Mouse (Mus musculus) heart, embryonic 14.5 days (tissue): ENCODE results near the gene Fgfr2. TPM values are rescaled to one million over a fixed set of nuclear protein-coding genes. Genes with fewer than 3 reads are reported as not detected.

Experiments
- ATAC-seq: fragments of 200-750 bp; cut with Nextera tagmentation; 2 replicates; pipeline ENCODE4 v1.8.0; 2017; ENCODE audit warnings: low read depth, moderate TSS enrichment; ENCODE audit not compliant: insufficient number of reproducible peaks, insufficient read depth, low FRiP score
- H3K27ac ChIP-seq, 2 experiments: fragments of 200-500 bp in 1 of 2; fragments of 300-500 bp in 1 of 2; sonication (generic) in 1 of 2; replicated peaks in 1 of 2; 2 replicates each; pipeline ENCODE4 v1.5.1; 2012 to 2014; ENCODE audit warnings: low read depth in 2 of 2, low read length in 2 of 2, control low read depth in 1 of 2, mild to moderate bottlenecking in 1 of 2, mixed read lengths in 1 of 2; ENCODE audit not compliant: control insufficient read depth in 1 of 2, insufficient read depth in 1 of 2
- H3K27me3 ChIP-seq: fragments of 300-500 bp; sonication (generic); 2 replicates; pipeline ENCODE4 v1.6.1; 2014; ENCODE audit warnings: mild to moderate bottlenecking, low read length, control low read depth; ENCODE audit not compliant: control insufficient read depth, insufficient read depth
- H3K36me3 ChIP-seq: fragments of 300-500 bp; sonication (generic); 2 replicates; pipeline ENCODE4 v1.6.1; 2014; ENCODE audit warnings: mild to moderate bottlenecking, control low read depth, low read length, mixed read lengths; ENCODE audit not compliant: control insufficient read depth, insufficient read depth
- H3K4me1 ChIP-seq, 2 experiments: fragments of 200-500 bp in 1 of 2; fragments of 300-500 bp in 1 of 2; sonication (generic) in 1 of 2; 2 replicates each; pipeline ENCODE4 v1.6.1; 2012 to 2014; ENCODE audit warnings: low read length in 2 of 2, control low read depth in 1 of 2, mixed read lengths in 1 of 2; ENCODE audit not compliant: control insufficient read depth in 2 of 2, insufficient read depth in 2 of 2
- H3K4me2 ChIP-seq: fragments of 300-500 bp; sonication (generic); 2 replicates; pipeline ENCODE4 v1.6.1; 2014; ENCODE audit warnings: mild to moderate bottlenecking, low read length
- H3K4me3 ChIP-seq, 2 experiments: fragments of 200-500 bp in 1 of 2; fragments of 300-500 bp in 1 of 2; sonication (generic) in 1 of 2; 2 replicates each; pipeline ENCODE4 v1.5.1; 2012 to 2014; ENCODE audit warnings: low read length in 2 of 2, mild to moderate bottlenecking in 2 of 2, control low read depth in 1 of 2, low read depth in 1 of 2, moderate library complexity in 1 of 2; ENCODE audit not compliant: control insufficient read depth in 1 of 2, insufficient read depth in 1 of 2
- H3K9ac ChIP-seq: fragments of 300-500 bp; sonication (generic); 2 replicates; pipeline ENCODE4 v1.6.1; 2014; ENCODE audit warnings: mild to moderate bottlenecking, low read length
- H3K9me3 ChIP-seq: fragments of 300-500 bp; sonication (generic); 2 replicates; pipeline ENCODE4 v1.6.1; 2016; ENCODE audit warnings: low read length, control low read depth; ENCODE audit not compliant: control insufficient read depth
- WGBS: fragments of 180-500 bp; shearing (Covaris S2); extraction: QIAGEN DNeasy Blood & Tissue Kit; methylation state at CpG from one replicate; pipeline ENCODE4 v1.1.7; 2014; 5-methylcytosine and 5-hydroxymethylcytosine counted together
- polyA plus RNA-seq: library from polyadenylated mRNA; unstranded; fragments of >200 nt; fragmentation: Nextera tagmentation; extraction: Ambion mirVana; gene quantifications from 2 replicates; pipeline ENCODE4 v1.2.1, GENCODE M21; 2014

The Fgfr2 gene
- polyA plus RNA-seq, 1 experiment from 2014 or later, result 22.4 TPM

GRCm38 (mm10) chr7:130733423-130733822 lies 2389.7 kb downstream of the Fgfr2 start:
- Histone ChIP-seq H3K9ac (no peak overlapping the region), H3K4me1 (peaks cover 1 to 2% of the 10 kb centered on the region in 2 experiments; a peak in 3 of 4 replicates), H3K27me3 (no peaks in the 10 kb centered on the region), H3K4me2 (no peak overlapping the region), H3K9me3 (no peaks in the 10 kb centered on the region), H3K36me3 (peaks cover 95% of the 10 kb centered on the region), H3K4me3 (no peak overlapping the region), H3K27ac (no peak overlapping the region)
- 98% methylated on average over 8 of the region's 8 CpGs for WGBS
- ATAC-seq, result no peak

- H3K4me1 ChIP-seq, result no peaks in the 10 kb centered on the region; a peak in 1 of 4 replicates
- H3K9ac ChIP-seq, result no peak overlapping the region
- no peaks in the 10 kb centered on the region for H3K9me3 ChIP-seq
- no peak overlapping the region for H3K4me3 ChIP-seq
- no peak for ATAC-seq
- no peak overlapping the region for H3K27ac ChIP-seq
- H3K36me3 ChIP-seq, result peaks cover 92% of the 10 kb centered on the region
- 86% methylated on average over 6 of the region's 6 CpGs for WGBS
- no peaks in the 10 kb centered on the region for H3K27me3 ChIP-seq
- H3K4me2 ChIP-seq, result no peak overlapping the region
Observed at GRCm38 (mm10) chr7:130732908-130733307, 2390.2 kb downstream of the Fgfr2 start.

GRCm38 (mm10) chr7:130731792-130732191 lies 2391.4 kb downstream of the Fgfr2 start:
- peaks cover 81% of the 10 kb centered on the region for H3K36me3 ChIP-seq
- WGBS, result 92% methylated on average over 7 of the region's 7 CpGs

GRCm38 (mm10) chr7:130727560-130727959 lies 2395.6 kb downstream of the Fgfr2 start:
- Histone ChIP-seq H3K9ac (no peak overlapping the region), H3K4me3 (no peak overlapping the region), H3K4me1 (peaks cover 13 to 22% of the 10 kb centered on the region in 2 experiments), H3K4me2 (no peak overlapping the region), H3K27ac (peak overlapping the region; percentile 36 to 68; a peak in 3 of 4 replicates), H3K36me3 (peaks cover 62% of the 10 kb centered on the region), H3K27me3 (no peaks in the 10 kb centered on the region), H3K9me3 (no peaks in the 10 kb centered on the region)
- WGBS, result 87% methylated on average over 4 of the region's 4 CpGs
- ATAC-seq, result no peak

More at GRCm38 (mm10) chr7:130731792-130732191, 2391.4 kb downstream of the Fgfr2 start:
- Histone ChIP-seq H3K27me3 (no peaks in the 10 kb centered on the region), H3K4me1 (peaks cover 6 to 10% of the 10 kb centered on the region in 2 experiments), H3K4me3 (no peak overlapping the region), H3K9ac (no peak overlapping the region), H3K27ac (no peak overlapping the region), H3K9me3 (no peaks in the 10 kb centered on the region), H3K4me2 (no peak overlapping the region)
- no peak for ATAC-seq

- Histone ChIP-seq H3K4me3 (no peak overlapping the region), H3K4me2 (peak overlapping the region; percentile 21; the same call in 1 of the 2 replicates), H3K27me3 (no peaks in the 10 kb centered on the region), H3K9me3 (no peaks in the 10 kb centered on the region), H3K27ac (peak overlapping the region; percentile 53 to 68), H3K36me3 (peaks cover 58% of the 10 kb centered on the region), H3K9ac (no peak overlapping the region), H3K4me1 (peaks cover 13 to 28% of the 10 kb centered on the region in 2 experiments)
- 42% methylated on average over 8 of the region's 8 CpGs for WGBS
- peak; percentile 15; the same call in 1 of the 2 replicates for ATAC-seq
Observed at GRCm38 (mm10) chr7:130726724-130727422, 2396.3 kb downstream of the Fgfr2 start.

GRCm38 (mm10) chr7:130726185-130726584 lies 2397.0 kb downstream of the Fgfr2 start:
- peaks cover 51% of the 10 kb centered on the region for H3K36me3 ChIP-seq
- peaks cover 13 to 28% of the 10 kb centered on the region in 2 experiments for H3K4me1 ChIP-seq
- 36% methylated on average over 3 of the region's 3 CpGs for WGBS

GRCm38 (mm10) chr7:130720646-130721335 lies 2402.4 kb downstream of the Fgfr2 start:
- ATAC-seq, result no peak
- H3K36me3 ChIP-seq, result peaks cover 62% of the 10 kb centered on the region

More at GRCm38 (mm10) chr7:130726185-130726584, 2397.0 kb downstream of the Fgfr2 start:
- Histone ChIP-seq H3K9me3 (no peaks in the 10 kb centered on the region), H3K4me3 (no peak overlapping the region), H3K9ac (no peak overlapping the region), H3K4me2 (no peak overlapping the region), H3K27me3 (no peaks in the 10 kb centered on the region), H3K27ac (peak overlapping the region; percentile 45 to 53; a peak in 3 of 4 replicates)
- ATAC-seq, result no peak

More at GRCm38 (mm10) chr7:130720646-130721335, 2402.4 kb downstream of the Fgfr2 start:
- WGBS, result 75% methylated on average over 9 of the region's 9 CpGs
- H3K9me3 ChIP-seq, result no peaks in the 10 kb centered on the region
- H3K9ac ChIP-seq, result no peak overlapping the region
- peak overlapping the region in 1 of 2 experiments; percentile 37; a peak in 2 of 4 replicates for H3K27ac ChIP-seq
- H3K4me2 ChIP-seq, result no peak overlapping the region
- H3K4me1 ChIP-seq, result peaks cover 2 to 25% of the 10 kb centered on the region in 2 experiments; a peak in 3 of 4 replicates
- no peaks in the 10 kb centered on the region for H3K27me3 ChIP-seq
- H3K4me3 ChIP-seq, result no peak overlapping the region
